Mouse (Mus musculus) G1E-ER4 (cell line): Measurements from ENCODE around the gene Ptpn6. TPM values are rescaled to one million over a fixed set of nuclear protein-coding genes. Genes with fewer than 3 reads are reported as not detected.
A peak's percentile ranks its signal among the peaks of the same experiment; 100 is the strongest.

ENCODE experiments used
- GATA1 ChIP-seq: IDR thresholded peaks from one replicate; pipeline ENCODE4 v1.8.0; 2012; ENCODE audit warnings: low read length, inconsistent platforms
- polyA plus RNA-seq: library from polyadenylated mRNA; stranded (reverse); fragments of >175 nt; gene quantifications from 2 replicates; pipeline ENCODE4 v1.2.3, GENCODE M21; 2012

Gene Ptpn6
- polyA plus RNA-seq, 1 experiment: 25.0 TPM

DNA sequence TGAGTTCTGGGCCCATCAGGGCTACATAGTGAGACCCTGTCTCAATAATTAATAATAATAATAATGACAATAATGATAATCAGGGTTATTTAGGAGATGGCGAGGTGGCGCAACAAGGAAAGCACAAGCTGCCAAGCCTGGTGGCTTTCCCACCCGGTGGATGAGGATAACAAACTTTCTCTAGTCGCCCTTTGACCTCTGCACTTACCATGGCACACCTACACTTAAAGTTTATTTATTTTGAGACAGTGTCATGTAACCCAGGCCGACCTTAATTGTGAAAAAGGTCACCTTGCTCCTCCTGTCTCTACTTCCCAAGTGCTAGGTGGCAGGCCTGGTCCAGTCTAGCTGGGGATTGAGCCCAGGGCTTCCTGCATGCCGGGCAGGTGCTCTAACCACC, 39.8 kb downstream of the Ptpn6 start:
- no peak for TF ChIP-seq GATA1

GRCm38 (mm10) chr6:124696441-124697150, 41.9 kb downstream of the Ptpn6 start:
- TF ChIP-seq GATA1: no peak

GRCm38 (mm10) chr6:124694166-124694955, 44.2 kb downstream of the Ptpn6 start:
- no peak for TF ChIP-seq GATA1

- TF ChIP-seq GATA1: no peak
Measured at GRCm38 (mm10) chr6:124693243-124693981, 45.1 kb downstream of the Ptpn6 start.

DNA sequence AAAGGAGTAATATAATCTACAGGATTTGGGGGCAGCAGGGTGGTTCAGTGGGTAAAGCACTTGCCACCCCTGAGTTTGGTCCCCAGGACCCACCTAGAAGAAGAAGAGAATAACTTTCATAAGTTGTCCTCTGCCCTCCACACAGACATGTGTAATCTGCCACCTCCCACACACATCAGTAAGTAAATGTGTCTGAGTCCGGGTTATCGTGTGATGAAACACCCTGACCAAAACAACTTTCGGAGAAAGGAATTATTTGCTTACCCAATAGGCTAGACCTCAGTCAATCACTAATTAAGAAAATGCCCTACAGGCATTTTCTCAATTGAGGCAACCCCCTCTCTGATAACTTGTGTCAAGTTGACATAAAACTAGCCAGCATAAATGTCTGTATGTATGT, 48.0 kb downstream of the Ptpn6 start:
- no peak for TF ChIP-seq GATA1

GRCm38 (mm10) chr6:124689011-124689410, 49.5 kb downstream of the Ptpn6 start:
- TF ChIP-seq GATA1: no peak

DNA sequence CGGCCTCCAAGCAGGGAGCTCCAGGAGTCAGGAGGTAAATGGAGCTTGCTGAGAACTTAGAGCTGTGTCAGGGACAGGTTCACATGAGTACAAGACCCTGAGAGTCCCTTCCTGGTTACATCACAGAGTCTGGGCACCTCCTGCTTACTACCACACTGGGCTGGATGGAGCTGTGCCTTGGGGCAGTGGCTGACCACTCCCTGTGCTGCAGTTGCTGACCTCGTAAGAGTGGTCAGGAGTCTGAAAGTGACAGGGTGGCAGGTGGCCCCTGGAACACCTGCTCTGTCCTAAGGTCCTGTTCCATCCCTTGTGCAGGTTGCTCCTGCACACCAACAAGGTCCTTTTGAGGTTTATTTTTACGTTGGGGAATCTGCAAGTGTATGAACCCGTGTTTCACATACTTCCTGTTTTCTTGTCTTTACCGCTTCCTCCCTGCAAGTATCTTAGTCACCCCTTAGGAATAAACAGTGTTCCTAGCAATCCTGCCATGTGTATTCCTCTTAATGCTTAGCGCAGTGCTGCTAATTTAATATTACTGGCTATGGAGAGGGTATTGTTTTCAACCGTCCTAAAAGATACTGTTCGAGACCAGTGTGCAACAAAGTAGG, 50.3 kb downstream of the Ptpn6 start:
- TF ChIP-seq GATA1: no peak

DNA sequence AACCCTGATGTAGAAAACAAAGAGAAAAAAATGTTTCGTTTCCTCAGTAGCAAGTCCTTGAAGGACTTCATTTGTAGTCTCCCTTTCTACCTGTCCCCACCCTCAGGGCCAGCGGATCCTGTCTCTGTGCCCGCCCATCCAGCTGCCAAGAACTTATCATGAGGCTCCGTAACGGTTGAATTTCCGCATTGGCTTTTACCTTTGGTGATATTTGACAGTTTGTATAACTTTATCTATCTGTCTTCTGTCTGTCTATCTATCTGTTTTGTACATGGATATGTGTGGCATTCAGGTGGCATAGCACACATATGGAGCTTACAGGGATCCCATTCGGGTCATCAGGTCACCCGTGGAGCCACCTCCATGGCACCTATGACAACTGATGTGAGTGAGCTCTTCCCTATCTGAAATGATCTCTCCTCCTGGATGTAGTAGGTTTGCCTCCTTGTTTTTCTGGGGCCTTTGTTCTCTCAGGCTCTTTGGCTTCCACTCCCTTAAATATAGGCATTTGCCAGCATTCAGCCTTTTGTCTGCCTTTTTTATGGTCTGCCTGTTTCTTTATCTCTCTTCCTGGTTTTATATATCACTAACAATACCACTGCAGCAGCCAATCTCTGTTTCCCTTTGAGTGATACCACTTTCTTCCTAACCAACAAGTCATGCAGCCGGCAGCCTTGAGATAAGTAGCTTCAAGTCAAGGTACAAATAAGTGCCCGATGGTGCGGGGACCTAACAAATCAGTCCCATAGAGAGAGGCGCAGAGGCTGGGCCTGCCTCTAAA, 52.7 kb downstream of the Ptpn6 start:
- peak; percentile 83 for TF ChIP-seq GATA1

DNA sequence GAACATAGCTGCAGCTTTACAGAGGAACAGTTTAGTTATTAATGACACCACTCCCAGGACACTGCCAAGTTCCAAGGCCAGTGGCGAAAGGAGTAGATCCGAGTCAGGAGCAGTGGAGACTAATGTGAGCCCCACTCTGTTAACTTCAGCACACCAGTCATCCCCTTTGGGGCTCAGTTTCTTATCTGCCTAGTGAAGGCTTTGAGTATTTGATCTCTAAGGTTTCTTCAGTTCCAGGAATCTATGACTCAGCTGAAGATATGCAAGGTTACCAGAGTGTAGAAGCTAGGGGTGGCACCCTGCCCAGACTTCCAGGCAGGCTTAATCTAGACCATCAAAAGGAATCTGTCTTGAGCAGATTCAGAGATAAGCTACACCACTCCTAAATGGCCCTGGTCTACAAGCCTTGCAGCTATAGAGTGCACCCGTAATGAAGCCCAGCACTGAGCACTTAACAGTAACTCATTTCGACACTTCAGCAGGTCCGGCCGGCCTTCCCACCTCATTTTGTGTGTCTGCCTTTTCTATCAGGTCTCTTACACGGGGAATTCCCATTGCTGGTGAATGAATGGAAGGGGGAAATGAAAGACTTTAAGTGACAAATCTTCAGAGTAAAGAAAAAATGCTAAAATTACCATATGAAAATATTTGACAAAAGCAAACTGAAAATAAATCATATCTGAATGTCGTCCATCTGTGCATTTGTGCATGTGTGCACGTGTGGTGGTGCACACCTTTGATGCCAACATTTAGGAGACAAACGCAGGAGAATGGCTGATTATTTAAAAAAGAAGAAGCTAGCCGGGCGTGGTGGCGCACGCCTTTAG, 54.7 kb downstream of the Ptpn6 start:
- TF ChIP-seq GATA1: peak; percentile 77

DNA sequence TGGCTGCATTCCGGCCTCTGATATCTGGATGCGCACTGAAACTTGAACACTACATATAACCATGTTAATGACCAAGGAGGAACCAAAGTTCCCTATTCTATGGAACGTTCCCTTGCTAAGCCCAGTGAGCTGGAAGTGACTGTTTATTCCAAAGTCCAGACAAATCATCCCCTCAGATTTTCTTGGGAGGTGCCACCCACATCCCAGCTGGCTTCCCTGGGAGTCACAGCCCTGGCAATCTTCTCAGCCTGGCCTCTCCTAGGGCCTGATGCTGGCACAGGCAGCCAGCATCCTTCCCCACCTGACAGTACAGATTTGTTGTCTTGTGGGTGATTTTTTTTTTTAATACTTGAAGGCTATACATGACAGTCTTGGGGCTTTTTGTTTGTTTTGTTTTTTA, 59.0 kb downstream of the Ptpn6 start:
- TF ChIP-seq GATA1: no peak

DNA sequence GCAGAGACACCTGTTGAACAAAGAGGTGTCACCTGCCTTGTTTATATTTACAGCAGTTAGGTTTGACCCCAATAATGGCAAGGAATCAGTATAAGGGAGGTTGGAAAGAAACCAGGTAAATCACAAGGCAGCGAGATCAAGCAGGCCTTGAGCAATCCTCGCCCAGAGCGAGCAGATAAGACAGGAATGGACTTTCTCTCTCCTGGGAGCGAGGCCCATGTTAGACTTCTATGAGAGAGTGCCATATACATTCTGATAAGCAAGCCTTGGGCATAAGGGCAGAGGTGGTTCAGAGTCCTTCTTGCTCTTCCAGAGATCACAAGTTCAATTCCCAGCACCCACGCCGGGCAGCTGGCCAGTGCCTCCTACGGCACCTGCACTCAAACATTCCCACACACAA, 59.7 kb downstream of the Ptpn6 start:
- no peak for TF ChIP-seq GATA1

DNA sequence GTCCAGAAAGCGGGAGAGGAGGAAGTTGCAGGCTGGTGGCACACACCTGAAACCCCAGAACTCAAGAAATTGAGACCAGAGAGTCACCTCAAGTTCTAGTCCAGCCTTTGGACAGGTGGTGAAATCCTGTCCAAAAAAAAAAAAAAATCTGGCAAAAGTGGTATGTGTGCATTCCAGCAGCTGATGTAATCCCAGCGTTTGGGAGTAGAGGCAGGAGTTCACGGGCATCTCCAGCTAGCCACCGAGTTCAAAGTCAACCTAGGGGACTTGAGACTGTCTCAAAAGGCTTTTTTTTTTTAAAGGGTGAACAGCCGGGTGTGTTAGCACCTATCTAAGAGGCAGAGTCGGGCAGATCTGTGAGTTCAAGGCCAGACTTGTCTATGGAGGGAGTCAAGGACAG, 62.3 kb downstream of the Ptpn6 start:
- TF ChIP-seq GATA1: no peak

DNA sequence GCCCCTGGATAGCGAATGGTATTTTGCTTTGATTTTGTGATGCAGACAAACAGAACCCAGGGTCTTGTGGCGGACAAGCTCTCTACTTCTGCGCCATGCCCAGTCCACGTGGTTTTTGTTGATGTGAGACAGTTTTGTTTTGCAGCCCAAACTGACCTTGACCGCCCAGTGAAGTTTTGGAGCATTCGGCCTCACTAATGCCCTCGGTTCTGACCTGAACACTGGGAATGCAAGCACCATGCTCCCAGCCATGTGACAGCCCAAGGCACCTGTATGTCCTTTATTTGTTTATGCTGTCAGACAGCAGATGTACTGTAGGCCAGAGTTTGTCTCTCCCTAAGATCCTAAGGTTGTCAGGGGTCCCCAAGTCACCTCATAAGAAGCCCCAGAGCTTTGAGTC, 63.9 kb downstream of the Ptpn6 start:
- no peak for TF ChIP-seq GATA1

- TF ChIP-seq GATA1: no peak
Measured at GRCm38 (mm10) chr6:124673619-124674018, 64.9 kb downstream of the Ptpn6 start.
